Mouse (Mus musculus): ENCODE data around the gene Ntn1.
A peak's percentile ranks its signal among the peaks of the same experiment; 100 is the strongest.

Ntn1 gene

DNA sequence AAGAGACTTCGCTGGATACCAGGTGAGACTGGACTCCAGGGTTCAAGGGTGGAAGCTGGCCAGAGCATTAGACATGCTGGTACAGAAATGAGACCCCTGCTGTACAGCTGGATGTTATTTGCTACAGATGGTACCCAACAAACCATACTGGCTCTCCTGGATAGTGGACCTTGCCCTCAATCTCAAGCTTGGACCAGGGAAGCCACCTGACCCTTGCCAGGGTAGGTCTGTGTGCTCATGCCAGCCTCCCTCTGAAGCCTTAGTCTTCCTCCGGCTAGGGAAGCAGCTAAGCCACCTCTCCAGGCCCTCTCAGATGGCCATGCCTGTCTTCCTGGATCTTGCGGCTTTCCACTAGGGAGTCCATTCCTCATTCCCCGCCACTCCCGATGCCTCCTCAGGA is 189.9 kb downstream of the Ntn1 start:
- DNase-seq = no peak

DNA sequence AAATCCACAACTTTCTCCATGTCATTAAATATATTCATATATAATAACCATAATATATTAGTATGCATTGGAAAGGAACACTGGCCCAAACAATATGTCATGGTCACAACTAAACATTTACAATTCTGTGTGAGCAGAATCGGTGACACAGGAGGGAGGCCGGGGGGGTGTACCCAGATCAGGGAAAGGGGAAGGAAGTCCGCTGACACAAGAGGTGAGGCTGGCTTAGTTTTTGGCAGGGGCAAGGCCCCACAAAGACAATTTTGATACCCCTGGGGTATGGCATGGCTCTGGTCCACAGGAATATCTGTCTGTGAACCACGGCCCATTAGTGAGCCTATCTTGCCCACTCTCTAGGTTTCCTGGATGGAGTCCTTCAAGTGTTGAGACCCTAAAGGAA is 191.1 kb downstream of the Ntn1 start:
- no peak for DNase-seq

DNA sequence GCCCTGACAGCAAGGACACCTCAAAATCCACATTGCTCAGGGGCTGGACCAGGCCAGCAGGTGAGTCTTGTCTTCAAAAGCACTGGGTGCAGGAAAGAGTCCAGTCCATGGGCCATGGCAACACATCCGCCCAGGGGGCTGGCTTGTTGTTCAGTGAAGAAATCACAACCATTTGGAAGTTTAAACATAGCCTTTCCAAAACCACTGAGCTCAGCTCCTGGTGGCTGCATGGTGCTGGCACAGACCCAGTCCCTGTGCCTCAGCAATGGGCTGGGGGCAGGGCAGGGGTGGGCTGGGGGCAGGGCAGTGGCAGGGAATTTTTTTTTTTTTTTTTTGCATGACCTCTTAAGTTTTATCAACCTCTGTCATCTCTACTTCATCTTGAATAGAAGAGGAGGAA is 192.0 kb downstream of the Ntn1 start:
- peak; percentile 95 for DNase-seq

DNA sequence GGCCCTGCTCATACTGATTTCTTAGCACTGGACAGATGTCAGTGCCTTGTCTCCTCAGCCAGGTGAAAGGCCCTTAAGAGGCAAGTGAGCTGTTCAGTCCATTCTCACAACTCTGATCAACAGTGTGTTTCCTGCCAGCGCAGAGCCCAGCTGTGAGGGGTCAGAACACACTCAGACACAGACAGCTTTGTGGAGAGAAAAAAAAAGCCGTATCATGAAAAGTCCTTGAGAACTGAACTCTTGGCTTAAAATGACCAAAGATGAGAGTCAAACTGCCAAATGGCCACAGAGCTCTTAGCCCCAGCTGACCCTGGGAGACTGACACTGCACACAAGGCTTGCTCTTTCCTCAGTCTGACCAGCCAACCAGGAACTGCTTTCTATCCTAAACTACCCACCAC is 192.6 kb downstream of the Ntn1 start:
- peak; percentile 94 for DNase-seq

DNA sequence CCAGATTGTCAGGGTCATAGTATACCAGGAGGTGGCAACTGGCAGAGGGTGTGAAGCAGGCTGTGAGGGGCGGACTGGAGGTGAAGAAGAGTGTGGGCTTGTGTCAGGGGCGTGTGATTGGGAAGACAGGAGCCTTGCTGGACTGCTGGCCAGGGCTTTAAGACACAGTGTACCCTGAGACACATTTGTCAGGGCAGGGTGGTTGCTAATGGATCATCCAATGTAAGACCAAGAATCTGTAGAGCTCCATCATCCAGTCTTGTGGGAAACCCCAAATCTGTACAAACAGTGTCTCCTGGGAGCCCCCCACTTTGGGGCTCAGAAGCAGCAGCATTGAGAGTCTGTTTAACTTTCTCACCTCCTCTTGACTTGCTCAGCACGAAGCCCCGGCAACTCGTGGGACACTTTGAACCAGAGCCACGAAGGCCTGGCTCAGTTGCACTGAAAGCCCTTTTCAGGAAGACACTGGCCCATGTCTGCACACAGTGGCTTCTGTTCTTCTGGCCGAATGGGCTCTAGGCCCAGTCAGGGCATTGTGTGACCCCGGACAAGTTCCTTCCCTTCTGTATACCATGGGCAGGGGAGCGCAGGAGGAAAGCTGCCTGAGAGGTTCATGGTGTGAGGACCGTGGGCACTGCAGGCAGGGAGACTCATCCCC is 194.9 kb downstream of the Ntn1 start:
- no peak for DNase-seq

DNA sequence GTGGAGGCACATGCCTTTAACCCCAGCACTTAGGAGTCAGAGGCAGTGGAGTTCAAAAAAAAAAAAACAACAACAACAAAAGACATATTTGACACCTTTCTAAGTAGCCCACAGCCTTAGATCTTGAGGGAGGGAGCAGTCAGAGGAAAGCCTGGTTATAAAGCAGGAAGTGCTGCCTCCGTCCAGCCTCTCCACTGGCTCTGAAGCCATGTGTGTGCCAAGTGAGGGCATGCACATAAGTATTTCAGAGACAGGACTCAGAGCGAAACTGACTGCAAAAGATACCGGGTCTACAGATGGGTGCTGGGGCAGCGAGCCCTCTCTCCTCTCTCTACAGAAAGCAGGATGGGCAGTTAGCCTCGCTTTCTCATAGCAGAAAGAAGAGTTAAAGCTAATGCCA is 196.2 kb downstream of the Ntn1 start:
- no peak for DNase-seq

DNA sequence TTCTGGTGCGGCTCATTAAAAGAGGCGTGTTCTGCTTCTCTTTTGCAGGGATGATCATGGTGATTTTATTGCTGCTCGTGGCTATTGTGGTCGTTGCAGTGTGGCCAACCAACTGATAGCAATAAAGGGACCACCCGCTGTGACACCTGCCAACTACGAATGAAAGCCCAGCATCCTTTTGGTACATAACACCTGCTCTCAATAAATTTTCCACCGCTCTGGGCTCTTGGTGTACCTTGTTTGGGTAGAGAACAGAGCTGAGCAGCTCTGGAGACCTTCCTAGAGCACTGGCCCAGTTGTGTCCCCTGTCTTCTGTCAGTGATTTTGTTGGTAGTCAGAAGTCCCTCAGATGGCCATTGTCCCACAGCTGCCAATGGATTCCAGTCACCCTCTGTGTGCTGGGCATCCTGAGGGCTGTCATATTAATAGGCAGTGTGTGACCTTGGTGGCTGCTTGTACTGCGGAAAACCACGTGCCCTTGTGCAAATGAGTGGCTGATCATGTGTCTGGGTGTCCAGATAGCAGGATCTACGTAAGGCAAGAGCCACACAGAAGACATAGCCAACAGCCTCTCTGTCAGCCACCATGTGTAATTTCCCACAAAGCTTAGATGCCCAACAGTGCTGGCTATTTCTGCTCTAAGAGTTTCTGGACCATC is 196.8 kb downstream of the Ntn1 start:
- DNase-seq = peak; percentile 96

DNA sequence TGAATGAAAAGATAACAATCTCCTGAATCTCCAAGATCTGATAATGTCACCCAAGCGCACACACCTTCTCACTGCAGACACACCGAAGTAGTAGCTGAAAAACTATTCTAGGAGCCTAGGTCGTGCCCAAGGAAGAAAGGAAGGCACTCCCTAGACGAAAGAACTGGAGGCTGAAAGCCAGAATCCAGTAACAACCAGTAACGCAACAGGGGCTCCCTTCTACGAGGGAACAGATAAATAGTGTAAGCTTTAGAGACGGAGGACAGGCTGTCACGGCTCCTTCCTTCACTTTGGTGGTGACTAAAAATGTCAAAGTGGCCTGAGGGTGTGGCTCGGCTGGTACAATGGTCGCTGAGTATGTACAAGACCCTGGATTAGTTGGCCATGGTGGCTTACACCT is 198.1 kb downstream of the Ntn1 start:
- DNase-seq = no peak

DNA sequence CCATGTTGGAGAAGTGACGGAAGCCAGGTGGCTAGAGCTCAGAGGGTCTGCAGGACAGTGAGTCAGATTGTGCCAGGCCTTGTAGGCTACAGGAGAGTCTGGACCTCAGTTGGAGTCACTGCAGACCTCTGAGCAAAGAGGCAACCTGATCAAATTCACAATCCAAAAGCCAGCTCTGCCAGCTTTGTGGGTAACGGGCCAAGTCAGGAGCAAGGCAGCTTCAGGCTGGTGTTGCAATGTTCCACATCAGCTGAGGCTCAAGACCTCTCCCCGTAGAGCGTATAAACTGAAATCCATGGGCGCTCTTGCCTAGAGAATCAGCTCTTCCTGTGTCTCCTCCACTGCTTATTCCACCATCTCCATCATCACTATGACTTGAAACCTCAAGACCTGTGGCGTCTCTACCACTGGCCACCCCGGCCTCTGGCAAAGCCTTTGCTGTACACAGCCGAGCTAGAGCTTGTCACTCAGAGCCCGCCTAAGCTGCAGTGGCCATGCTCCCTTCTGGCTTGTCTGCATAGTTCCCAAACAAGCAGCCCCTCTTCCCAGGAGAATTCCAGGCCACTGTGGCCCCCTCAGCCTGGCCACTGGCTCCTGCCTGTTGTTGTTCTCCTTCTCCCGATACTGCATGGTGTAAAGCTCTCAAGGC is 198.7 kb downstream of the Ntn1 start:
- DNase-seq = no peak

DNA sequence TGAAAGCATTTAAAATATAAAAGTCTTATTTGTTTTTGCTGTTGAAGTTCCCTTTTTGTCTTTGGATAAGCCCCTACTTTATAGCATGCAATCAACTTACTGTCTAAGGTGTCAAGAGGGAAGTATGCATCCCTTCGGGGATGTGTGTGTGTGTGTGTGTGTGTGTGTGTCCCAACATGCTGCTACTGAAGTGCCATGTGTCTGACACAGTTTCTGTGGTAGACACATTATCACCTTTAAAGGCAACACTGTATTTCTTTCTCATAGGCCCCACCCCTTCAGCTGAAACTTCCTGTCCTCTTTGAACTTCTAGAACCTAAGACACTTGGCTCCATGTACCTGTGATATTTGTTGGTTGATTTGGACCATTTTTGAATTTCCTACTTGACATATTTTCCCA is 199.6 kb downstream of the Ntn1 start:
- no peak for DNase-seq

DNA sequence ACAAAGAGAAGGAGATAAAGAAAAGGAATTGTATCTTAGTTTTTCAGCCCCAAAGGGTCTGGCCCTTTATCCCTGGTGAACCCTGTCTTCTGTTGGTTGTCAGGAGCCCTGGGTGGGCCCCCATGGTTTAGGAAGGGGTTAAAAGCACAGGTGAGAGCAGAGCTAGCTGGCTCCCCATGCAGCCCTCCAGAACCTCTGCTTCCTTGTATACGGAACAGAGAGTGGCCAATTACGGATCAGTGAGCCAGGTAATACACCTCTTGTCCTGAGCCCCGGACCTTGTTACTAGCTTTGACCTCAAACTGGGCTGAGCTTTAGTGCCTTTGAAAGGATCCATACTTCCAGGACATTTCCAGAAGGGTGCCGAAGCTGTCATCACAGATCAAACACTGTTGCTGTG is 200.1 kb downstream of the Ntn1 start:
- DNase-seq = no peak

DNA sequence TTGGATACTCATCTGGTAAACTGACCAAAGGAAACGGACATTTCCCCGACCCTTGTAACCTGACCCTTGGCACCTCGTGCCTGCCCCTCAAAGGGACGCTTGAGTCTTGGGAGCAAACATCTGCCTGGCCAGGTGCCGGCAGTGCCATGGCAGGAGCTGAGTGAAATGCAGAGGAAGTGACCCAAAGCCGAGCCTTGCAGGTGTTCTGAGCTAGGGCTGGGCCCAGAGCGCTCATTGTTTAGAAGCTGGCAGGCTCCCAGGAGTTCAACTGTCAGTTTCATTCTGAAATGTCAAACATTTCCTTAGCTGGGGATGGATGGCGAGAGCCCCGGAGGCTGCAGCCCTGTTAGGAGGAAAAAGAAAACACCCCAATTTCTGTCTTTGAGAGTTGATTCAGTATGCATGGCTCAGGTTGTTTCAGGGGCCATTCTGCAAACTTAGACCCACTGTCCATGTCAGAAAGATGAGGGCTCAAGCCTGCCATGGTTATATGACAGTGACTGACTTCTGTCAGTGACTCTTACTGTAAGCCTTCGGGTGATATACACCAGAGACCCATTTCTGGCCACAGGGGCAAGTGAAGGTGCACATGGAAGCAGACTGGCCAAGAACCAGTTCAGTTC is 200.7 kb downstream of the Ntn1 start:
- DNase-seq = peak; percentile 95

DNA sequence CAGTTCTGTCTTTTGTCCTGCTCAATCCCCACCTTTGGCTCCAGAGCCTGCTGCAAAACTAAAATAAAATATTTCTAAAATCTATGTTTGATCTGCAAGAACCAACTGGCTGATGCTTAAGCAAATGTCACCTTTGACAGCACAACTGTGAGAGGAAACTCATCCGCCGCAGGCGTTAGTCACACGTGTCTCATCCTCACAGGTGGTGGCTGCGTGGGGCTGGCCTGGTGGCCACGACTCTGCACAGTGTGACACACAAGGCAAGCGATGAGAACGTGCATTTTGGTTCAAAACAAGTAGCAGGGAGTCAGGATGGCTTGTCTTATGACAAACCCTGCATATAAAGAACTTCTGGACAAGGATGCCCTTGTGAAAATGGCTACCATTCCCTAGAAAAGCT is 201.5 kb downstream of the Ntn1 start:
- DNase-seq = no peak

DNA sequence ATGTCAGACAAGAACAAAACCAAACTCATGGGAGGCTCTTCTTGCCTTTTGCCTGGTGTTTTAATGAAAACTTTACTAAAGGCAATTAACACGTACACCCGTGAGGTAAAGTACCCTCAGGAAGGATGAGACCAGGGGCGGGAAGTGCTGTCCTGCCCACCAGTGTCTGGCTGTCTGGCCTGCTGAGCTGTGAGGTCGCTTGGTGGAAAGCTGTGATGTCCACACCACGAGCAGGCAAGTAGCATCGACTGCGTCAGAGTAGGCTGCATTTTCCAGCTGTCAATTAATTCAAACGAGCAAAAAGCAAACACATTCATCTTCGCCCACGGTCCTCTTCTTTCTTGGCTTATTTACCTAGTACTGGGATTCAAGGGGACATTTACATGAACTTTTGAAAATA is 201.9 kb downstream of the Ntn1 start:
- DNase-seq = no peak

DNA sequence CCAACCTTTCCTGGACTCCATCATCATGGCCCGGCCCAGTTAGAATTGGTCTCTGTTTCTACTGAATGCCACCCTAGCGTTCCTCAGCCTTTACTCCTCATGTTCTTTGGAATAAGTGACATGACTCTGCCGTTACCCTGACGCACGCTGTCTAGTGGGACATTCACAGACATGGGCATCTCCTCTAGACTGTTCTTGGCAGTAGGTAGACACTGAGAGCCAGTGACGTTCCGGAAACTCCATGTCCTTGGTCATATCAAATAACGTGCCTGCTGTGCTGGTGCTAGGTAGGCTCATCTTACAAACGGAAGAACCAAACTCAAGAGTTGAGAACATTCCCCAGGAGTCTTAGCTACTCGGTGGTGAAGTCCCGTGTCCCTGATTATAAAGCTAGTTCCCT is 203.2 kb downstream of the Ntn1 start:
- DNase-seq = no peak

DNA sequence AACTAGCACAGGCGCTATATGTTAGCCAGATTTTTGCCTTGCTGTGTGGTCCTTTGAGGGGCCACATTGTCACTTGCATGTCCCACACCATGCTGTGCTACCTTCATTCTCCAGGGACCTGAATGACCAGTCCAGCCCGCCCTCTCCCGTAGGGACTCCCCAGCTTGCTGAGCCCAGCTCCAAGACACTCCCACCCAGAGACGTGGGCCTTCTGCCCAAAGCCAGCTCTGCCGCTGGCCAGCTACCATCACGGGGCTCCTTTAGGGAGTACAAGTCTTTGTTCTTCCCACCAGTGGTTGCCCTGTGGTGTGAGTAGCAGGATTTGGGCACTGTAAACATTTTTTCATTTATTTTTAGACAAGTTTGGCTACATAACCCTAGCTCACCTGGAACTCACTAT is 204.1 kb downstream of the Ntn1 start:
- DNase-seq = peak; percentile 95

DNA sequence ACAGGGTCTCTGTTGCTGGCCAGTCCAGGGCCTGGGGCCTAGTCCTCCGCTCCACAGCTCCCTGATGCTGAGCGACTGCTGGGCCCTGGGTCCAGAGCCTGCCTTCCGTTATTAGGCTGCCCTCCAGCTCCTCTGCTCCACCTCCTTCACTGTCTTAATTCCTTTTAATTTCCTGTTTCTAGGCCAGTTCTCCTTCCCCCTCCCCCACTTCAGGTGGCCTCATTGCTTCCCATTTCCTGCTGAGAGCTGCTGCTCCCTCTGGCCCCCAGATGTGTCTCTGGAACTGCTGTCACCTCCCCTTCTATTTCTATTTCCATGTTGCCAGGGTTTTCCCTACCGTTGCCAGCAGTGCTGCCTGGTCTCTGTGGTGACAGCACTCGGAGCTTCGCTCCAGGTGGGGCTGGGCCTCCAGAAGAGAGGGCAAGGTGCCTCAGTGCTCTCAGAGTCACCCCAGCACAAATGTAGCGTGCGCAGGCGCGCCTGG is 204.9 kb downstream of the Ntn1 start:
- no peak for DNase-seq

DNA sequence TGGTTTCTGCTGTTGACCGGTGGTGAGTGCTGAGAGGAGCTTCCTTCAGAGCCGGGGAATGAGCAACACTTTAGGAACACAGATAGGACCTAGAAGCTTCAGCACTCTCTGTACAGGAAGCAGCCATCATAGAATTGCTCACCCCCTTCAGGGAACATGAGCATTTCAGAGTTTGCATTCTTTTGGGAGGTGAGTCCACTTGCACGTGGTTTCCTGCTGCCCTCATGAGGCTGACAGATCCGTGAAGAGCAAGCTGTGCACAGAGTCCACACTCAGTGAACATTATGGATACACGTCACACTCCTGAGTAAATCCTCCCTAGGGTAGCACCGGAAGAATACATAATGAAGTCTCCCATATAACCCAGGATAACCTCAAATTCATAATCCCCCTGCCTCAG is 205.5 kb downstream of the Ntn1 start:
- DNase-seq = no peak

DNA sequence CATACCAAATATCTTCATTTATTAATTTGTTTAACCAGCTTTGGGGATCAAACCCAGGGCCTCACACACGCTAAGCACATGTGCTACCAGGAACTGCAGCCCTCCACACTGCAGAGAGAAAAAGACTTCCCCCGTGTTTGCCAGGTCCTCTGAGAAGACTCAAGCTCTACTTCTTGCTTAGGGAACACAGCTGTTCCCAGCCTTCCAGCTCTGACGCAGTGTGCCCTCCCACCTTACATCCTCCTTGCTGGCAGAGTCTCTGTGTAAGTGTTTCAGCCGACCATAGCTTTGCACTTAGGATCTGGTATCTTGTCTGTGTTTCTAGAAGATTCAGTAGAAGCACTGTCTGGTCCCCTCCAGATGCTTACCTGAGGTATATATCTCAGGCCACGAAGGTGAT is 209.8 kb downstream of the Ntn1 start:
- DNase-seq = no peak

DNA sequence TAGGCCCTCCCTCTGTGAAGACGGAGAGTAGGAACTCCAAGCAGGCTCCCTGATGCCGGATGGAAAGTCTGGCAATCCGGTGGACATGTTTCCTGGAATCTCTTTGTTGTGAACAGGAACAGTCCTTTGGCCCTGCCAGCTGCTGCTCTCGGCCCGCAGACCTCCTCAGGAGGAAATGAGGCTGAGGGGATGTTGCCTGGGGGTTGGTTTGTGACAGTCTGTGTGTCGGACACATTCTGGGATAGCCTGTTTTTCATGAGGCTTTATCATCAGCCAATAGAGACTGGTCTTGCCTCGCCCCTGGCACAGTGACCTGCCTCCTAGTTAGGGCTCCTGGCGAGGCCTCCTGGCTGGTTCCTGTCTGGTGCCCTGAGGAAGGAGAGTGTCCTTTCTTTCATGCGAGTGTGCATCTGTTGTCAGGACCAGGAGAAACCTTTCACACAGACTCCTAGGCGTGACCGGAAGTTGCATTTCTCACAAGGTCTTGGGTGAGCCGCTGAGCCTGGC is 211.9 kb downstream of the Ntn1 start:
- DNase-seq = peak; percentile 97

DNA sequence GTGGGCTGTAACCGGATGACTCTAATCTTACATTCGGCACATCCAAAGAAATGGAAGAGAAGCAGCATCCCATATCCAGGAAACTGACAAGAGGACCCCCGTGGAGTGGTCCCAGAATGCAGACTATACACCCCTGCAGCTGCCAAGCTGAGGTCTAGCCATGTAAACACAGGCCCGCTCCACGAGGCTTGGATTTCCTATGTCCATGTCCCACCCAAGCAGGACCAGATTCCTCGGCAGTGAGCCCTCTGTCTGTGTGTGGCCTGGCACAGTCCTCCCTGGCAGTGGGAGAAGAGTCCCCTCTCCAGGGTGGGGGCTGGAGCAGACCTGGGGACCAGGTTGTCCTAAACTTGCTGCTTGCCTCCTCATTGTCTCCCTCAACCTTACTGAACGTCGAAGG is 213.4 kb downstream of the Ntn1 start:
- no peak for DNase-seq

DNA sequence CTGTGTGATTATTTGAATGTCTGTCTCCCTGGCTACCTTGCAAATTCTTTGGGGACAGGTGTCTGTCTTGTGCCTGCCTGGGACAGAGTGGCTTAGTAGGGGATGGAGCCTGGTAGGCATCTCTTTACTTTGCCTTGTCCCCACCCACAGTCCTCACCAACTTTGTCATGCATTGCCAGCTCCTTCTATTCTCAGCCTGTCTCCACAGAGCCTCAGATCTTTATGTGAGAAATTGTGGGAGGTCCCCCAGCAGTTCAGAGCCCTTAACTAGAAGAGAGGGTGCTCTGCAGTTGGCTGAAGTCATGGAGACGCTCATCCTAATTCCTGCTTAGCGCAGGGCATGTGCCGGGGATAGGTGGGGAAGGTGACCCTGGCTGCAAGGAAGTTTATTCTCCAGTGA is 215.0 kb downstream of the Ntn1 start:
- no peak for DNase-seq

DNA sequence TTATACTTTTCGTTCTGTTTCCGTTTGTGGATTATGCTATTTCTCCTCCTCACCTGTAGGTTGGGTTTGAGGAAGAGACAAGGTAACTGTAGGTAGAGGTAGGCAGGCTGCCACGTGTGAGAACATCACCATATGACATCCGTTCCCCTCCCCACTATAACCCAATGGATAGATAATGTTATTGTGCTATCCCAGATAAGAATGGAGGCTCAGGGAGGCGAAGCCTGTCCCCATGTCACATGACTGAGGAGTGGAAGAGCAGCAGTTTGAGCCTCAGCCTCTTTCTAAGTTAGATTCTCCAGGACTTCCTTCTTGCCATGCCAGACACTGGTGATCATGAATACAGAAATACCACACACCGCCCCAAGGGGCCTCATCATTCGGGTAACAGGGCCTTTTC is 223.2 kb downstream of the Ntn1 start:
- DNase-seq = no peak

DNA sequence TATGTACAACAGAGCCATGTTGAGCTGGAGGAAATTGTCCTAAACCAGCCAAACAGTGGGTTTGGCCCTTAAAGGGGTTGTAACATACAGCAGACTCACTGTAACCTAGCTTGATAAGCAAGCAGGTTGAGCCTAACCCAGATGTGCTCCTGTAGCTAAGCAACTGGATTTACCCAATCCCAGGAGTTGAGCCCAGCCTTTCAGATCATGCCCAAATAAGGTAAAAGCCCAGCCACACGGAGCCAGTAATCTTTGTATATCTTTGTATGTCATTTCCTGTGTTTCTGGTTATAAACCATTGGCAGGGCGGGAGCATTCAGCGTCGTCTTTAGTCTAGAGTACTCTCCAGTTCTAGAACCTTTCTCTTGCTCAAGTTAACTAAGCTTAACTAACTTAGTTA is 224.1 kb downstream of the Ntn1 start:
- no peak for DNase-seq
